Mouse (Mus musculus) liver, adult 2 months (tissue): ENCODE measurements at regions not wholly inside any gene's neighbourhood (a gene's known extent, or its start where the extent isn't known, plus 50 kb on each side); places are given as distances from the start of the nearest gene placed in this dataset.

Source experiments
- DNase-seq: peaks from one replicate; pipeline ENCODE4 v3.0.0-alpha.2; 2011; ENCODE audit warnings: low read depth, low spot score; ENCODE audit errors: extremely low read depth
- H3K27ac ChIP-seq: fragments of 200-500 bp; replicated peaks from 2 replicates; pipeline ENCODE4 v1.5.1; 2012; ENCODE audit warnings: low read depth, mild to moderate bottlenecking, control low read depth, inconsistent platforms, low read length; ENCODE audit not compliant: insufficient read depth
- H3K27me3 ChIP-seq: fragments of 200-500 bp; 2 replicates; pipeline ENCODE4 v1.6.1; 2012; ENCODE audit warnings: mild to moderate bottlenecking, moderate library complexity, low read length, inconsistent platforms; ENCODE audit not compliant: control insufficient read depth, insufficient read depth
- H3K36me3 ChIP-seq: fragments of 200-500 bp; 2 replicates; pipeline ENCODE4 v1.6.1; 2012; ENCODE audit warnings: low read length, inconsistent platforms; ENCODE audit not compliant: control insufficient read depth, insufficient read depth
- H3K4me1 ChIP-seq: fragments of 200-500 bp; 2 replicates; pipeline ENCODE4 v1.6.1; 2011; ENCODE audit warnings: low read length; ENCODE audit not compliant: control insufficient read depth, insufficient read depth
- H3K4me3 ChIP-seq: fragments of 200-500 bp; 2 replicates; pipeline ENCODE4 v1.5.1; 2011; ENCODE audit warnings: low read depth, mild to moderate bottlenecking, control low read depth, low read length, moderate library complexity; ENCODE audit not compliant: insufficient read depth
- H3K79me2 ChIP-seq: fragments of 200-500 bp; 2 replicates; pipeline ENCODE4 v1.6.1; 2012; ENCODE audit warnings: inconsistent platforms, mild to moderate bottlenecking, low read length, moderate library complexity; ENCODE audit not compliant: control insufficient read depth, insufficient read depth
- H3K9ac ChIP-seq: fragments of 200-500 bp; 2 replicates; pipeline ENCODE4 v1.6.1; 2012; ENCODE audit warnings: low read depth, mild to moderate bottlenecking, control low read depth, inconsistent platforms, low read length
- CTCF ChIP-seq: fragments of 200-500 bp; IDR thresholded peaks from 2 replicates; pipeline ENCODE4 v1.5.1; 2011; ENCODE audit warnings: low read depth, low read length, control low read depth
- POLR2A ChIP-seq: fragments of 200-500 bp; IDR thresholded peaks from 2 replicates; pipeline ENCODE4 v1.6.1; 2011; ENCODE audit warnings: low read length, control low read depth; ENCODE audit not compliant: insufficient read depth; ENCODE audit errors: extremely low read depth
- WGBS: fragments of 180-500 bp; shearing (Covaris S2); methylation state at CpG from one replicate; pipeline ENCODE4 v1.1.7; 2018; 5-methylcytosine and 5-hydroxymethylcytosine counted together

- TF ChIP-seq CTCF (no peak), POLR2A (no peak)
- 82% methylated on average over 12 of the region's 12 CpGs for WGBS
- Histone ChIP-seq H3K36me3 (no peaks in the 10 kb centered on the region), H3K79me2 (no peaks in the 10 kb centered on the region), H3K4me3 (no peak overlapping the region), H3K27me3 (0 out of 2 replicates have a peak, but pooled peaks cover 2% of the 10 kb centered on the region), H3K27ac (no peak overlapping the region), H3K9ac (no peak overlapping the region), H3K4me1 (no peaks in the 10 kb centered on the region)
- DNase-seq = no peak
Observed at GRCm38 (mm10) chr9:68476391-68476790, 177.2 kb upstream of the Rora start.

GRCm38 (mm10) chr9:68477466-68477865 is 176.1 kb upstream of the Rora start:
- Histone ChIP-seq H3K4me1 (no peaks in the 10 kb centered on the region), H3K27ac (no peak overlapping the region), H3K79me2 (no peaks in the 10 kb centered on the region), H3K36me3 (no peaks in the 10 kb centered on the region), H3K4me3 (no peak overlapping the region), H3K27me3 (0 out of 2 replicates have a peak, but pooled peaks cover 2% of the 10 kb centered on the region), H3K9ac (no peak overlapping the region)
- TF ChIP-seq POLR2A (no peak), CTCF (no peak)
- WGBS = 88% methylated on average over 3 of the region's 3 CpGs
- no peak for DNase-seq

- WGBS = 87% methylated on average over 5 of the region's 5 CpGs
- Histone ChIP-seq H3K27me3 (no peaks in the 10 kb centered on the region), H3K79me2 (no peaks in the 10 kb centered on the region), H3K27ac (no peak overlapping the region), H3K36me3 (no peaks in the 10 kb centered on the region), H3K4me3 (no peak overlapping the region), H3K9ac (no peak overlapping the region), H3K4me1 (no peaks in the 10 kb centered on the region)
- DNase-seq = no peak
- no peak for TF ChIP-seq POLR2A
- TF ChIP-seq CTCF = no peak
Observed at GRCm38 (mm10) chr9:68486646-68487045, 166.9 kb upstream of the Rora start.

GRCm38 (mm10) chr9:68491151-68491550 is 162.4 kb upstream of the Rora start:
- WGBS = 93% methylated on average over 2 of the region's 2 CpGs
- Histone ChIP-seq H3K4me1 (no peaks in the 10 kb centered on the region), H3K27me3 (no peaks in the 10 kb centered on the region), H3K36me3 (no peaks in the 10 kb centered on the region), H3K27ac (no peak overlapping the region), H3K4me3 (no peak overlapping the region), H3K79me2 (no peaks in the 10 kb centered on the region), H3K9ac (no peak overlapping the region)
- TF ChIP-seq CTCF (no peak), POLR2A (no peak)
- DNase-seq = no peak

GRCm38 (mm10) chr9:68521218-68521617 is 132.4 kb upstream of the Rora start:
- Histone ChIP-seq H3K79me2 (no peaks in the 10 kb centered on the region), H3K4me1 (no peaks in the 10 kb centered on the region), H3K27me3 (no peaks in the 10 kb centered on the region), H3K4me3 (no peak overlapping the region), H3K36me3 (no peaks in the 10 kb centered on the region), H3K27ac (no peak overlapping the region), H3K9ac (no peak overlapping the region)
- WGBS = 83% methylated on average over 5 of the region's 5 CpGs
- no peak for DNase-seq
- TF ChIP-seq CTCF = no peak
- TF ChIP-seq POLR2A = no peak

- 74% methylated on average over 14 of the region's 14 CpGs for WGBS
- H3K4me1 ChIP-seq = no peaks in the 10 kb centered on the region
- H3K9ac ChIP-seq = no peak overlapping the region
- no peaks in the 10 kb centered on the region for H3K27me3 ChIP-seq
- H3K4me3 ChIP-seq = no peak overlapping the region
- H3K27ac ChIP-seq = no peak overlapping the region
- H3K36me3 ChIP-seq = no peaks in the 10 kb centered on the region
- TF ChIP-seq POLR2A (no peak), CTCF (no peak)
- DNase-seq = no peak
- H3K79me2 ChIP-seq = no peaks in the 10 kb centered on the region
Observed at GRCm38 (mm10) chr9:68561767-68562552, 91.6 kb upstream of the Rora start.
